Mouse (Mus musculus): ENCODE measurements at regions not wholly inside any gene's neighbourhood (a gene's known extent, or its start where the extent isn't known, plus 50 kb on each side); places are given as distances from the start of the nearest gene placed in this dataset.

- TF ChIP-seq CTCF (conservative IDR thresholded peaks at IDR 0.05; ENCODE audit: low read length) (no peak), POU5F1 (IDR thresholded peaks at IDR 0.05; ENCODE audit: borderline replicate concordance, low read length) (no peak)
These were observed 456.4 kb upstream of the Gje1 start for GRCm38 (mm10) chr10:15174421-15174820.
